Mouse (Mus musculus) megakaryocyte, embryonic 14.5 days (primary cell): Measurements from ENCODE around the gene Rsg1. TPM values are rescaled to one million over a fixed set of nuclear protein-coding genes. Genes with fewer than 3 reads are reported as not detected.

Experiments
- H3K27me3 ChIP-seq: replicated peaks from 2 replicates; pipeline ENCODE3; 2012; ENCODE audit warnings: inconsistent platforms
- H3K36me3 ChIP-seq: replicated peaks from 2 replicates; pipeline ENCODE3; 2012; ENCODE audit warnings: low read length, inconsistent platforms, mixed read lengths
- H3K4me1 ChIP-seq: 2 replicates; pipeline ENCODE4 v1.6.1; 2012; ENCODE audit warnings: inconsistent platforms
- H3K4me3 ChIP-seq: replicated peaks from 2 replicates; pipeline ENCODE3; 2012; ENCODE audit warnings: moderate library complexity, mild to moderate bottlenecking, inconsistent platforms
- H3K9me3 ChIP-seq: 2 replicates; pipeline ENCODE4 v1.6.1; 2012; ENCODE audit warnings: inconsistent platforms
- FLI1 ChIP-seq: IDR thresholded peaks from 2 replicates; pipeline ENCODE4 v1.6.1; 2012; ENCODE audit warnings: low read length, inconsistent platforms, mixed read lengths
- GATA1 ChIP-seq: IDR thresholded peaks from 3 replicates; pipeline ENCODE4 v1.6.1; 2012; ENCODE audit warnings: mixed read lengths, low read length, inconsistent platforms, borderline replicate concordance
- polyA plus RNA-seq: library from polyadenylated mRNA; stranded (reverse); fragments of >175 nt; gene quantifications from 2 replicates; pipeline ENCODE4 v1.2.3, GENCODE M21; 2012; ENCODE audit warnings: low replicate concordance; ENCODE audit not compliant: insufficient read depth

Gene Rsg1
- polyA plus RNA-seq, 1 experiment: not detected

- no peaks in the 10 kb centered on the region for H3K36me3 ChIP-seq
- no peak for TF ChIP-seq FLI1
- TF ChIP-seq GATA1: no peak
- no peak overlapping the region for H3K4me3 ChIP-seq
- no peaks in the 10 kb centered on the region for H3K9me3 ChIP-seq
- peaks cover 19% of the 10 kb centered on the region for H3K4me1 ChIP-seq
- peaks cover 76% of the 10 kb centered on the region for H3K27me3 ChIP-seq
Observed at GRCm38 (mm10) chr4:141235537-141236111, 21.9 kb downstream of the Rsg1 start.

- Histone ChIP-seq H3K9me3 (no peaks in the 10 kb centered on the region), H3K36me3 (no peaks in the 10 kb centered on the region), H3K4me1 (peaks cover 23% of the 10 kb centered on the region), H3K4me3 (peak overlapping the region; percentile 50), H3K27me3 (peaks cover 78% of the 10 kb centered on the region)
- TF ChIP-seq GATA1: no peak
- no peak for TF ChIP-seq FLI1
Observed at GRCm38 (mm10) chr4:141236856-141237255, 23.1 kb downstream of the Rsg1 start.

- no peaks in the 10 kb centered on the region for H3K36me3 ChIP-seq
- peak overlapping the region; percentile 90 for H3K4me3 ChIP-seq
- peaks cover 23% of the 10 kb centered on the region for H3K4me1 ChIP-seq
- peaks cover 81% of the 10 kb centered on the region for H3K27me3 ChIP-seq
- no peaks in the 10 kb centered on the region for H3K9me3 ChIP-seq
- TF ChIP-seq GATA1: no peak
- TF ChIP-seq FLI1: no peak
Observed at GRCm38 (mm10) chr4:141238492-141239387, 25.0 kb downstream of the Rsg1 start.

- TF ChIP-seq GATA1 (no peak), FLI1 (no peak)
- Histone ChIP-seq H3K4me1 (peaks cover 23% of the 10 kb centered on the region), H3K36me3 (no peaks in the 10 kb centered on the region), H3K9me3 (no peaks in the 10 kb centered on the region), H3K4me3 (peak within 1 kb of the TSS; percentile 90), H3K27me3 (peaks cover 89% of the 10 kb centered on the region)
Observed at GRCm38 (mm10) chr4:141239388-141240125, 25.8 kb downstream of the Rsg1 start, which contains the start of gene Arhgef19. Gene Arhgef19, plus strand, starts transcription at chr4:141239499.

GRCm38 (mm10) chr4:141240617-141241016 is 26.9 kb downstream of the Rsg1 start:
- no peak for TF ChIP-seq FLI1
- no peak for TF ChIP-seq GATA1
- Histone ChIP-seq H3K4me3 (no peak overlapping the region), H3K27me3 (peaks cover 93% of the 10 kb centered on the region), H3K9me3 (no peaks in the 10 kb centered on the region), H3K36me3 (no peaks in the 10 kb centered on the region), H3K4me1 (peaks cover 23% of the 10 kb centered on the region)

GRCm38 (mm10) chr4:141241861-141242260 is 28.1 kb downstream of the Rsg1 start:
- H3K27me3 ChIP-seq: peaks cover 95% of the 10 kb centered on the region
- no peak for TF ChIP-seq GATA1
- no peak for TF ChIP-seq FLI1

GRCm38 (mm10) chr4:141242651-141243241 is 29.0 kb downstream of the Rsg1 start:
- H3K4me3 ChIP-seq: no peak overlapping the region
- H3K9me3 ChIP-seq: no peaks in the 10 kb centered on the region
- H3K27me3 ChIP-seq: peaks cover 97% of the 10 kb centered on the region
- TF ChIP-seq FLI1 (no peak), GATA1 (no peak)
- no peaks in the 10 kb centered on the region for H3K36me3 ChIP-seq
- H3K4me1 ChIP-seq: peaks cover 30% of the 10 kb centered on the region

More at GRCm38 (mm10) chr4:141241861-141242260, 28.1 kb downstream of the Rsg1 start:
- Histone ChIP-seq H3K4me3 (no peak overlapping the region), H3K9me3 (no peaks in the 10 kb centered on the region), H3K4me1 (peaks cover 23% of the 10 kb centered on the region), H3K36me3 (no peaks in the 10 kb centered on the region)

GRCm38 (mm10) chr4:141243636-141244035 is 29.9 kb downstream of the Rsg1 start:
- Histone ChIP-seq H3K4me1 (peaks cover 38% of the 10 kb centered on the region), H3K9me3 (no peaks in the 10 kb centered on the region), H3K27me3 (peaks cover 99% of the 10 kb centered on the region), H3K36me3 (no peaks in the 10 kb centered on the region), H3K4me3 (no peak overlapping the region)
- TF ChIP-seq FLI1 (no peak), GATA1 (no peak)

- Histone ChIP-seq H3K9me3 (no peaks in the 10 kb centered on the region), H3K27me3 (peaks cover 99% of the 10 kb centered on the region), H3K4me3 (no peak overlapping the region), H3K36me3 (no peaks in the 10 kb centered on the region), H3K4me1 (peaks cover 31% of the 10 kb centered on the region)
- TF ChIP-seq FLI1: no peak
Observed at GRCm38 (mm10) chr4:141244401-141244800, 30.6 kb downstream of the Rsg1 start.

GRCm38 (mm10) chr4:141244931-141245425 is 31.2 kb downstream of the Rsg1 start:
- Histone ChIP-seq H3K4me3 (no peak overlapping the region), H3K9me3 (no peaks in the 10 kb centered on the region), H3K36me3 (no peaks in the 10 kb centered on the region), H3K27me3 (peaks cover 95% of the 10 kb centered on the region), H3K4me1 (peaks cover 25% of the 10 kb centered on the region)
- TF ChIP-seq GATA1 (no peak), FLI1 (no peak)
